Mouse (Mus musculus): ENCODE results near the gene Gatm.

The Gatm gene

DNA sequence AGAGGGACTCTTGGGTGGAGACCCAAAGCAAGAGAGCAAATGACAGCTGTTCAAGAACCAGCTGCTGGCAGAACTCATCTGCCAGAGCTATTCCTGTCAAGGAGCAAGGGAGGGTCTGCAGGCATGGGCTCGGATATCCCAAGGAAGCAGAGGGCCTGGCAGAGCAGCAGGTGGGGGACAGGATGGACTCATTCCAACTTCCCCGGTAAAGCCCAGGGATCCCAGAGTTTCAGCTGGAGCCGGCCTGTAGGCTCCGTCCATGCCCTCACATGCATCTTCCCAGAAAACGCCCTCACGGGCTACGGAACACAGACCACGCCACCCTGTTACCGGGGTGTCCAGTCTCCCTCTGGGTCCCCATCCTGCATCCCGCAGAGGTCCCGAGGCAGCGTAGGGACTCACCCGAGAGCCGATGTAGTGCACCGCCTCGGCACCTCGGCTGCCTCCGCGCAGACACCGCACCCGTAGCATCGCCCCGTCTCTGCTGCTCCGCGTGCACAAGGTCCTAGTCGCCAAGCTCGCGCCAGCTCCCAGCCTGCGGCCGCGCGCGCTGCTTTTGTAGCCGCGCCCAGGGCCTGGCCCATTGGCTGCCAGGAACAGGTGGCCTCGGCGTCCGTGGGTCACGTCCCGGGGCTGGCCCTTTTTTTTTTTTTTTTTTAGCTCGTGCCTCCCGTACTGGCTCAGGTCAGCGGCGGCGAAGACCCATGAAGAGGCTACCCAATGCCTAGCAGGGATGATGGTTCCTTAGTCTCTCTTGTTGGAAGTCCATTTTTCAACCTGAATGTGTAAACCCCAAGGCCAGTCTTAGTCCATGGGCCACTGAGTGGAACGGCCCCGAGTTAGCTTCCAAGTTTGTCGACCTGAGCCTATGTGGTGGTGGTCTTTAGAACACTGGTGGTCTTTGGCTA is at the start of gene Gatm:
Gene Gatm (minus strand): TSS at position 558 of the 908 bp plus-strand sequence.
- DNase-seq (ENCODE audit: low read depth), result no peak

DNA sequence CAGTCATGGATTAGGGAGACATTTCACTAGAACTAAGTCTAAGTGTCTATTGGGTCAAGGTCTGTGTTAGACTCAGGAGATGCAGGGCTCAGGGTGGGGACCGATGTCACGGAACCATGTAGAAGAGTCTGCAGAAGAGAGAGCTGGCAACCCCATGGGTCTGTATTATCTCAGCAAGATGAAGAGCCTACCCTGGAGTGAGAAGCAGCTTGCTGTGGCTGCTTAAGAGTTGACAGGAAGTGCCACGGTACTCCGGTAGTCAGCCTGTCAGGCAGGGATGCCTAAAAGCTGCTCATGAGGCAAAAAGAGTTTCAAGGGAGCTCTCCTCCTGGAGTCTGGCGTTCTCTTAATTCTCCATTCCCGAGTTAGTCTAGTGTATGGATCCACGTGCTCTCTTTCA is 48.7 kb upstream of the Gatm start:
- DNase-seq (ENCODE audit: low read depth), result no peak

DNA sequence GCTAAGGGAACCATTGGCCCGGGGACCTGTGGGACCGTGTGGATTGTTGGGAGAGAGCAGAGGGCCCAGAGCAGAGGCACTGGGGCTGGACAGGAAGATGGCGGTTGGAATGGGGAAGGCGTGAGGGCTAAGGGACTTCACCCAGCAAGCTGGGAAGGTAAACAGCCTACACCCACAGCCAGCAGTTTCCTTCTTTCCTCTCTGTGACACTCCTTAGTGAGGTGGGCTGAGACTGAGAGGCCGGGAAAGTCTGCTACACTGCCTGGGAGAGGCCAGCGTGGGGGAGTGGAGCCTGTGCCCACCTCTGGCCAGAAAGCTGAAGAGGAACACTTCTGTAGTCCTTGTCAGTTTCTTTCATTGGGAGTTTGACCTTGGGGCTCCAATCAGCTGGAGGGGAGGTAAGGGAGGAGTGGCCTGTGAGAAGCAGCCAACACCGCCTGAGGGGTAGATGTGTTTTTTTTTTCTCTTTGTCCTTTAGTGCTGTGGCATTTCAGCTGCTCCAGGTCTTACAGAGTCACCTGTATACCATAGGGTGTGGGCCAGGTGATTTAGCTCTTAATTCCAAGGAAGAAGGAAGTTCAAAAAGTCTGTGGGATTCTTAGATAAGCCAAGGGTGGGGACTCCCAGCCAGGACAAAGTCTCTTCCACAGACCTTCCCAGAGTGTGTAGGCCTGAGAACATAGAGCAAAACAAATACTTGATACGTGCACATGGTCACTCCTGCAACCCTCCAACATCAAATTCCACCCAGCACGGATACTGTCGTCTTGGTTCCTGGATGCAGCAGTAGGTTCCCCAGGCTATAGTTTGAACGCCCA is 46.8 kb upstream of the Gatm start:
- no peak for DNase-seq (ENCODE audit: low read depth)

DNA sequence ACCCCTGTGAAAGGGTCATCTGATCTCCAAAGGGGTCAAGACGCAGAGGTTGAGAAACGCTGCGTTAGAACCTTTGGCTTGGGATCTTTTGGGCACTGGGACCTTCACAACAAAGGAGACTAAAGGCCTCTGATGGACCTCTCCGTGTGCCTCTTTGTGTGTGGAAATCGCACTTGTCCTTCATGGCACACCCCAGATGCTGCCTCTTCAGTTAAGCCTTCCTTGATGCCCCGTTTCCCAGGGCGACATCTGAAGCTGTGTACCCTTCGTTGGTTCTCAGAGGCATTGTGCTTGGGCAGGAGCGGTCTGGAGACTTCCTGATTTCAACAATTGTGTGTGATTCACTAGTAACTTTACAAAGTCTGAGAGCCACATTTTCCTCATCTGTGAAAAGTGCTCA is 45.7 kb upstream of the Gatm start:
- no peak for DNase-seq (ENCODE audit: low read depth)

DNA sequence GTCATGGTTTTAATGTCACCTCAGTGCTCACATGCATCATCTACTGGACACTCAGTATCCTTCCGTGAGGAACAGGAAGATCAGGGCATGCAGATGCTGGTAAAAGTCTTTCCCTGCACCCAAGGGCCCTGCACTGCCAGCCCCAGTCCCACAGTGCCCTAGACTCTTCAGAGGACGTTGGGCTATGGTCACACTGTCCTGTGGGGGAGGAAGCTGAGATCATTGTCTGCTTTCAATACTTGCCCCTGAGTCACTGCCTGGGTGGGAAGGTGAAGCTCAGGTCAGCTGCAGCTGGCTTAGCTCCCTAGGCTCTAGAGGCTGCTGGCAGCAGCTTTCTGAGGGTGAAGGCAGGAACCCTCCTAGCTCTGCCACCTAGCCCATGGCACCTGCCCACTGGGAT is 44.9 kb upstream of the Gatm start:
- no peak for DNase-seq (ENCODE audit: low read depth)

DNA sequence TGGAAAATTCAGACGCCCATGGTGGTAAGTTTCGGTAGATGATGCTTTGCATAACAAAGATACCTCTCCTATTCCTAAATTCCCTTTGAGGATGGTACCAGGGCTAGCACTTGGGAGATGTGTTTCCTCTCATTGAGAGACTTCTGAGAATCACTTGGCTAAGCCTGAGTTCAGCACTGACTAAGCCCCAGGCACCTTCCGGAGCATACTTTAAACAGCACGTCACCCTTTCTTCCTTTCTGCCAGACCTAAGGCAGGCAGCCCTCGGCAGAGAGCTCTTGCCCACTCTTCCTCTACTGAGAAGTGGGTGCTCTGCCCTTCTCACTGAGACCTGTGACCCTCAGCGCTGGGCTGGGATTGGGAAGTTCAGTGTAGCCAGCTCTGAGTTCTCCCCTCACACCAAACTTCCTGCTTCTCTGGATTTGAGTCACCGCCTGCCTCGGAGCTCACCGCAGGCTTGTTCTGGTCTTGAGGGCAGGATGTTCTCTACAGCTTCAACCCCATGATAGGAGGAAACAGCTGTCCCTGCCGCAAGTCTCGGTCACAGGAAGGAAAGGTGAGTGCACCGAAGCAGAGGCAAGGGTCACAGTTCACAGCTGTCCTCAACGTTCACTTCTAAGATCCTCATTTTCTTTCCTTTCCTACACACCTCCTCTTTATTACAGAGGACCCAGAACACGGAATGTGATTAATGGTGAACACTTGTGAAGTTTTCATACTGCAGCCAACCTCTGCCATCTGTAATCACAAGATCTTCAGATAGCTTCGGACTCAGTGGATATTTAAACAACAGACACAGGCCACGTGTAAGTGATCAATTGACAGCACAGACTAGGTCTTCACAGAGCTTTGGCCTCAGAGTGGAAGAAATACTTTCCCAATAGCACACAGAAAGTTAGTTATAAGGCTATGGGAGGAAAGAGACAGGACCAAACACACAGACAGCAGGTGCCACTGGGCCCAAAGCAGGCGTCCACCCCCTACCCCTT is 41.3 kb upstream of the Gatm start:
- DNase-seq (ENCODE audit: low read depth), result no peak

DNA sequence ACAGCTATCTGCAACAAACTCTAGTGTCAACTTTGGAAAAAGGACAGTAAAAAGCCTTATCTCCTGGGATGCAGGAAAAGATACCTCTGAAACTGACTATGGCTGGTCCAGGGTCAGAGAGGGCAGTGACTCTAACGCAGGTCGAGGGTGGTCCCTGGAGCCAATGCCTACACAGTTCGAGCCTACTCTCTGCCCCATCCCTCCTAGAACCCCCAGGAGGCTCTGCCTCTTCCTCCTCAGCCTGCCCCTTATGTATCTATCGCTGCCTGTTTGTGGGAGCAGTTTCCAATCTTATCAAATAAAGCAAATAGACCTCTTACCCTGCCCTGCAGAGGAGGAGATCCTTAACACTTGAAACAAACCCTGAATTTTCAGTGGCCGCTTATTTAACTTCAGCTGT is 27.6 kb upstream of the Gatm start:
- no peak for DNase-seq (ENCODE audit: low read depth)

DNA sequence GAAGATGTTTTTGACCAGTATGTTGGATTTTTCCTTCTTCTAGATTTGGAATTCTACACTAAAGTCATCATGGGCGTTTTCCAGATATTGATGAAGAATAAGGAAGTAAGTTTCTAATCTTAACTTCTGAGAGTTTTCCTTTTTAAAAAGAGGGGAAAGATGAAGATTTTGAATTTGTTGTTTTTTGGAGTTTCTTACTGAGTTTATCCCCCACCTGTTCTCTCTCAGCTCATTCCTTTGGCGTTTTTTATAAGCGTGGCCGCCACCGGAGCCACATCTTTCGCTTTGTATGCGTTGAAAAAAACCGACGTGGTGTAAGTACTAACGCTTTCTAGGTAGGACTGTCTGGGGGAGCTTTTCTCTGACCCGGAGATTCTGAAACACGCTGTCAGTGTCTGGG is 26.9 kb upstream of the Gatm start:
- no peak for DNase-seq (ENCODE audit: low read depth)

DNA sequence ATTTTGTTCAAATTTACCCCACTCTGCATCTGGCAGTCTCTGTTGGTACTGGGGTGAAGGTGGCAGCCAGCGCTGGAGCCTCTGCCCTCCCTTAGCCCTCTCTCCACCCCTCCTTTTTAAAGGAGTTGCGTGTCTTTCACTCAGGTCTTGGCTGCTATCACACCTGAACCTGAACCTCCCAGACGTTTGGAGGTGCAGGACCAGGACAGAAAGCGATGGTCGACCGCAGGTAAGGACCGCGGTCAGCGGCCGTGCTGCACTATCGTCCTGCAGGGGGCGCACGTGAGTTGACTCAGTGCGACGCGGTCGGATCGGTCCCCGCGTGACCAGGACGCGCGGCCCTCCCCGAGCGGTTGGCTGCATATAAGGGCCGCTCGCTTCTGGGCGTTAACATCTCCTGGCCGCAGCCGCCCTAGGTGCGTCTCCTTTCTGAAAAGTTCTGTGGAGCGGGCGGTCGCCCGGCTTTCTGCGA is 26.5 kb upstream of the Gatm start:
- DNase-seq (ENCODE audit: low read depth), result no peak

DNA sequence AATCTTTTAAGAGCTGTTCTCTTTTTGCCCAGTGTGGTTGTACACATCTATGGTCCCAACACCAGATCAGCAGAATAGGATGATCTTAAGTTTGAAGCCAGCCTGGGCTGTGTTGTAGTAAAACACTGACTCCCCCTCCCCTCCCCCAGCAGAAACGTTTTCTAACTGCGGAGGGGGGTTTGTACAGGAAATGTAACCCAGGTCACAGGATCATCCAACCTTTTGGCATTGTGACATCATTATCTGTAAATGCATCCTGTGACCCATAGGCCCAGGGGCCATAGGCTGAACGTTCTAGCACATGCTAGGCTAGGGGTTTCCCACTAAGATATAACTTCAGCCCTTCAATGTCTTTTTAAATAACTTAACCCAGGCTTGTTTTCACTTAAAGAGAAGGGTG is 25.6 kb upstream of the Gatm start, which contains the start of gene AA467197:
Gene AA467197 (plus strand): TSS at position 301 of the 400 bp plus-strand sequence.
- DNase-seq (ENCODE audit: low read depth), result no peak

DNA sequence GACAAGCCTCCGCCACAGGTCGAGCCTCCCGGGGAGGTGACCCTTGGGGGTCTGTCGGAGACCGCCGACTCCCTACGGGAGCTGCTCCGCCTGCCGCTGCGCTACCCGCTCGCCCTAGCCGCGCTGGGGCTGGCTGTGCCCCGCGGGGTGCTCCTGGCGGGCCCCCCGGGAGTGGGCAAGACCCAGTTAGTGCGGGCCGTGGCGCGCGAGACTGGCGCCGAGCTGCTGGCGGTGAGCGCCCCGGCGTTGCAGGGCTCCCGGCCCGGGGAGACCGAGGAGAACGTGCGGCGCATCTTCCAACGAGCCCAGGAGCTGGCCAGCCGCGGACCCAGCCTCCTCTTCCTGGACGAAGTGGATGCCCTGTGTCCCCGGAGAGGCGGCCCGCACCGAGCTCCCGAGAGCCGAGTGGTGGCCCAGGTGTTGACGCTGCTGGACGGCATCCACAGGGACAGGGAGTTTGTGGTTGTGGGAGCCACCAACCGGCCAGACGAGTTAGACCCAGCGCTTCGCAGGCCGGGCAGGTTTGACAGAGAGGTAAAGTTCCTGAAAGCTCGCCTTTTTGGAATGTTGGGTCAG is 20.2 kb upstream of the Gatm start:
- DNase-seq (ENCODE audit: low read depth), result no peak

DNA sequence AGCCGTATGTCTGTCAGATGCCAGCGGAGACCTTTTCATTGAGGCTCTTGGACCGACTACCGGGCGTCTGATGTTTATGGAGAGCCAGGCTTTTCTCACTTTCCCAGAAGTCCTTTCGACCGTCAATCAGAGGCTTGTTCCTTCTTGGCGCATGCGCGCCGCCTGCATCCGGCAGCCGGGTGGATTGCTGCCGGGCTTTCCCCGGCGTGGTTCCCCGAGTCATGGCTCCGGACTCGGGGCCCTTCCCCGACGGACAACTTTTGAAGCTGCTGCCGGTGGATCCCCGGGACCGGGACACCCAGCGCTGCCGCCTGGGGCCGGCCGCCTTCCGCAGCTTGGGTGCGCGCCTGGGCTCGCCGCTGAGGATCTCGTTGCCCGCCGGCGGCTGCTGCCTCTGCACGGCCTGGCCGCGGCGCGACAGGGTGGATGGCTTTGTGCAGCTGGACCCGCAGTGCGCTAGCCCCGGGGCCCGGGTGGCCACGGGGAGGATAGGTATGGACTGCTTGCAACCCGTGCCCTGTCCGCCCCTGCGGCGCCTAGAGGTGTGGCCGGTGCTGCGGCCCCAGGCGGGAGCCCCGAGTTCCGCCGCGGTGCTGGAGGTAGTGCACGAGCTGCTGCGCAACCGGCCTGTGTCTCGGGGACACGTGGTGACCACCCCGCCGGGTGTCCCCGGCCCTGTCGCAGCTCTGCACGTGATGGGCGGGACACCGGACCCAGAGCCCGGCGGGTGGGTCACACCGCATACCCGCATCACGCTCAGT is 19.5 kb upstream of the Gatm start:
- DNase-seq (ENCODE audit: low read depth), result peak; percentile 60

DNA sequence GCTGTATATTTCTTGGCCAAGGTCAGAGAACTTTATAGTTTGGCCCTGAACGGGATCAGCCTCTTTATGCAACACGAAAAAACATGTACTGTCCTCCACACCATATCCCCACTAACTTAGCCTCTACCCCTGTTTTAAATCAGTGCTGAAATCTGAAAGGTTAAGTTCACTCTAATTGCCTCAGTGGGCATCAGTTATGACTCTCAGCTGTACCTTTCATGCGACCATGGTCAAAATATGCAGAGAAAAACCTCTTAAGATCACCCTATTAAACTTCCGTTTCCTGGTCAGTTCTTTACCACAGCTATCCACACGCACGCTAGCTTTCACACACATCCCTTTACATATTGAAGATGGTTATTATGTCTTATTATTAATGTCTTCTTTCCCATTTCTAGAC is 18.8 kb upstream of the Gatm start:
- no peak for DNase-seq (ENCODE audit: low read depth)

DNA sequence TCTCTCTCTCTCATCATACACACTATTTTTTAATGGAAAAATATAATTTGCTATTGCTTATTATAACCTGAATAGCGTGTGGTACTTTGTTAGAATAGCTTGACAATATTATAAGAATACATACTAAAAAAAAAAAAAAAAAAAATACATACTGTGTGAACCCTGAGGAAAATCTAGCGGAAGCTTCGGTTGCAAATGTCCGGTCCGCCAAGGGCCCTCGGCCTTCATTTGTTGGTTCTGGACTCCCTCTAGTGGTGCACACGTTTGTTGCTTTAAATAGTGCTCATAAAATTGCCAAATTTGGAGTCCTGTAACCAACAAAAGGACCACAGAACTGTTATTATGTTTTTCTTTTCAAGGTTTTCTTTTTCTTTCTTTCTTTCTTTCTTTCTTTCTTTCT is 17.9 kb upstream of the Gatm start:
- peak; percentile 50 for DNase-seq (ENCODE audit: low read depth)

DNA sequence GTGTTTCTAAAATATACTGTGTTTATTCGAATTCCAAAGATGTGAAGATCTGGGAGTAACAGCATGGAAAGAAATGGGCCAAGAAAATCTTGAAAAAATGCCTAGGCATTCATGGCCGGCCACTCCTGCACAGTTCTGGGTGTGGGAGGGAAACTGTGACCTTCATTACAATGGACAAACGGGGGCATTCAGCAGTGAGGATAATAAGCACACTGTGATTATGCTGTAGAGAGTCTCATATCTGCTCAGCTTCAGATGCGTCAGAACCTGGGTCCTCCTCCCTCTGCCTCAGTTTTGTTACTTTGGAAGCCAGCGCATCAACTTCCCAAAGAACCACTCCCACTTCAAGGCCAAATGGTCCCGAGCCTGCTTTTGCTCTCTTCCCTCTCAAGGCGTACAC is 14.8 kb upstream of the Gatm start:
- DNase-seq (ENCODE audit: low read depth), result no peak

DNA sequence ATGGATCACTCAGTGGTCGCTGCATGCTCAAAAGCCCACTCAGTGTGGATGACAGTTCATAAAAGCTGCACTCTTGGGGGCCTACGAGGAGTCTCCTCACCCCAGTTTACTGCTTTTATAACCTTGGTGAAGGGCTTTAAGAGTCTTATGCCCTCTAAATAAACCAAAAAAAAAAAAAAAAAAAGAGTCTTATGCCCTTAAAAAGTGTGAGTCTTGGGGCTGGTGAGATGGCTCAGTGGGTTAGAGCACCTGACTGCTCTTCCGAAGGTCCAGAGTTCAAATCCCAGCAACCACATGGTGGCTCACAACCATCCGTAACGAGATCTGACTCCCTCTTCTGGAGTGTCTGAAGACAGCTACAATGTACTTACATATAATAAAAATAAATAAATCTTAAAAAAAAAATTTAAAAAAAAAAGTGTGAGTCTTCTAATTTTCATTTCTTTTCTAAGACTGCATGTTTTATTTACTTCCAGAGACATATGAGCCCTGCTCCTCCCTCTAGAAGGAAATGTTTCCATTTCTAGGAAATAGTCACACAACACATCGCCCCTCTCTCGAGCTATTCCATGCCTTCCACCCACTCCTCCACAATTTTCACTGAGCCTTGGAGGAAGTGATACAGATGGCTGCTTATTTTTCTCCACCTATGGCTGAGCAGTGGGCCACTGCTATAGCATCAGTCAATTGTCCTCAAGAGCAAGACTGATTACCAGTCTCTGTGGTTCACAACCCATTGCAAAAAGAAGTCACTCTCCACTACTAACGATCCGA is 10.4 kb upstream of the Gatm start:
- DNase-seq (ENCODE audit: low read depth), result no peak

DNA sequence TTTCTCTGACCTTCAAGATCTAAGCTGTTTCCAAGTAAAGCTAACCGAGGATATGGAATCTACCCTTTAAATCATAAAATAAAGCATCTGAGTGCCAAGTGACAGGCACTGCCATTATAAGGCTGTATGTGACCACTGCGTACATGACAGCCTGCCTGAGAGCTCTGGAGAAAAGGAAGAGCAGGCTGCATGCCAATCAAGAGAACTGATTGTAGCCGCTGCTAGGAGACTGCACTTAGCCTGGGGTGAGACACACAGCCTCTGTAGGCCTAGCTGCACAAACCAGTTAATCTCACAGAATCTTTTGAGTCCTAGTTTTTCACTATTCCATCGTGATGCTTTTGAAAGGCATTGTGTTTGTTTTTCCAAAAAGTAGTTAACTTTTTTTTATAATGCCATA is 7.6 kb upstream of the Gatm start:
- no peak for DNase-seq (ENCODE audit: low read depth)

DNA sequence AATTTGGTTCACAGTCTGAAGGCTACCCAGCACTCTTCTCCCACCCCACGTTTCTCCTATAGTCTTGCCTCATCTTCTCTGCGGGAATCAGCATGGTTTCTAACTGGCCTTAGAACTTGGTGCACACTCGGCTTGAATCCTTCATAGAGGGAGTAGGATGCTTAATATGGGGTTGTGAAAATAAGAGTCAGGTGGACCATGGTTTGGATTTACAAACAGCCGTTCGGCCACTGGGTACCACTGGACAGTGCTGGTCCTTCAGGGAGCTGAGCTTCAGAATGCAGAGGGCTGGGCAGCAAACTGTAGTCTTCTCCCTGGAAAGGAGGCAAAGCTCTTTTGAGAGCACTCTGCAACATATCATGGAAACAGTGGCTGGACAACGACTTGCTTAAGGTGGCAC is 6.7 kb upstream of the Gatm start:
- no peak for DNase-seq (ENCODE audit: low read depth)

DNA sequence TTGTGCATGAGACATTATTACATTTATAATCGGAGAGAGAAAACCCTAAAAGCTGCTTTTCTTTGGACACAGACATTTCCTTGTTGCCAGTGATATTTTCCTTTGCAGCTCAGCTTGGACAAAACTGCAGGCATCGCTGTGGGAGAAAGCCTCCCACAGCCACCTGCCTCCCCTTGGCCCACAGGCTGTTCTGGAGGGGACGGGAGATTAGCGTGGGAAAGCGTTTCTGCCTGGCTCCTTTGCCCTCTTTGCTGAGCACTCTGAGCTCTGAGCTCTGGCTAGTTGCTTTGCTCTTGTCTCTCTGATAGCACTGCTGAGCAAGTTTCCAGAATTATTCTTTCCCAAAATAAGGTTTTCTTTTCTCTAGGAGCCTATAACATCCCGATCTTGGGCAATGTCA is 5.1 kb upstream of the Gatm start:
- DNase-seq (ENCODE audit: low read depth), result no peak

DNA sequence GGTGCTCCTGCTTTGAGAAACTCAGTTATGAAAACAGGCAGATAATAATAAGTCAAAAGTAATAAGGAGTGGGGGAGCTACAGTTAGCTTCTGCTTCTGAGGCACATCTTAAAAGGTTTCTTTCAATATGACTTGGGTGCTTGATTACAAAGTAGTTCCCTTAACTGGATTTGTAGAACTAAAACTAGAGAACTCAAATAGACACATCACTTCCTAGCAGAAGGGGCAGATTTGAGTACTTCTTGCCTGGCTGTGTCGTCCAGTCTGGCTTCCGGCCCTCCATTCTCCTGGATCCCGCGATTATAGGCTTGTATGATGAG is 511 bp upstream of the Gatm start:
- DNase-seq (ENCODE audit: low read depth), result no peak

All from fibroblast of lung, adult 2 months (primary cell).